Mouse (Mus musculus) G1E (cell line): ENCODE measurements at regions not wholly inside any gene's neighbourhood (a gene's known extent, or its start where the extent isn't known, plus 50 kb on each side); places are given as distances from the start of the nearest gene placed in this dataset.

Experiments
- ATAC-seq: 2 replicates; pipeline ENCODE4 v1.8.0; 2016; ENCODE audit warnings: mild to moderate bottlenecking; ENCODE audit not compliant: insufficient number of reproducible peaks, poor library complexity, low FRiP score, severe bottlenecking; ENCODE audit errors: extremely low read depth
- DNase-seq: peaks from one replicate; pipeline ENCODE4 v3.0.0; 2012; ENCODE audit warnings: low spot score
- H3K27me3 ChIP-seq: 2 replicates; pipeline ENCODE4 v1.6.1; 2012; ENCODE audit warnings: mild to moderate bottlenecking, low read length, inconsistent platforms; ENCODE audit not compliant: insufficient read depth
- H3K36me3 ChIP-seq: replicated peaks from 2 replicates; pipeline ENCODE3; 2012; ENCODE audit warnings: mild to moderate bottlenecking, inconsistent platforms
- H3K4me1 ChIP-seq: 2 replicates; pipeline ENCODE4 v1.6.1; 2012; ENCODE audit warnings: low read depth, low read length, inconsistent platforms, mixed read lengths; ENCODE audit not compliant: insufficient read depth
- H3K4me3 ChIP-seq: 2 replicates; pipeline ENCODE4 v1.5.1; 2012; ENCODE audit warnings: low read depth, mild to moderate bottlenecking, inconsistent platforms, low read length, moderate library complexity, mixed read lengths
- H3K9me3 ChIP-seq: replicated peaks from 2 replicates; pipeline ENCODE4 v1.6.1; 2012; ENCODE audit warnings: inconsistent platforms
- CTCF ChIP-seq: IDR thresholded peaks from 2 replicates; pipeline ENCODE4 v1.5.1; 2012; ENCODE audit warnings: low read depth, low read length, inconsistent platforms, mixed read lengths
- GATA1 ChIP-seq: IDR thresholded peaks from 2 replicates; pipeline ENCODE4 v1.6.1; 2012; ENCODE audit warnings: borderline replicate concordance, low read length, inconsistent platforms, mixed read lengths
- GATA2 ChIP-seq: IDR thresholded peaks from 2 replicates; pipeline ENCODE4 v1.6.1; 2012; ENCODE audit warnings: low read depth, low read length, inconsistent platforms, borderline replicate concordance
- POLR2AphosphoS5 ChIP-seq: IDR thresholded peaks from 2 replicates; pipeline ENCODE4 v1.6.1; 2012; ENCODE audit warnings: low read depth, low read length, inconsistent platforms; ENCODE audit not compliant: insufficient replicate concordance
- TAL1 ChIP-seq: conservative IDR thresholded peaks from 2 replicates; pipeline ENCODE4 v1.6.1; 2012; ENCODE audit warnings: low read depth, low read length, inconsistent platforms, mixed read lengths

DNA sequence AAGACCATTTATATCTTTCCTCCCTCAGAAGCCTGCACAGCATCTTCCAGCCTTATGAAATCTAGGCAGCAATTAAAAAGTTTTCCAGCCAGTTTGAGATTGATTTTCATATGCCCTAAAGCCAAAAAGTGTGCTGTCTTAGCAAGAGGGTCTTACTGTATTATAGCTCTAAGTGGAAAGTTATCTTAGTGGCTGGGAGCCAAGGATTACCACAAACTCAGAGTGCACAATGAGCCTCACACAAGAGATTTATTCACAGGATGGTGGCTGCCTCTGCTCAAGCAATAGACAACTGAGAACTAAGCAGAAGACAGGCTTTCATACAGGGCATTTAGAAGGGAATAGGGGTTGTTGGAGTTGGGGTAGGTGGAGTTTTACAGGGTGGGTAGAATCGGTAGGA, 850.4 kb upstream of the Lcorl start:
- Histone ChIP-seq H3K4me1 (no peaks in the 10 kb centered on the region), H3K27me3 (no peaks in the 10 kb centered on the region), H3K36me3 (no peaks in the 10 kb centered on the region), H3K9me3 (no peaks in the 10 kb centered on the region), H3K4me3 (no peak overlapping the region)
- no peak for DNase-seq
- no peak for ATAC-seq
- TF ChIP-seq TAL1 (no peak), CTCF (no peak), POLR2AphosphoS5 (no peak), GATA2 (no peak), GATA1 (no peak)

DNA sequence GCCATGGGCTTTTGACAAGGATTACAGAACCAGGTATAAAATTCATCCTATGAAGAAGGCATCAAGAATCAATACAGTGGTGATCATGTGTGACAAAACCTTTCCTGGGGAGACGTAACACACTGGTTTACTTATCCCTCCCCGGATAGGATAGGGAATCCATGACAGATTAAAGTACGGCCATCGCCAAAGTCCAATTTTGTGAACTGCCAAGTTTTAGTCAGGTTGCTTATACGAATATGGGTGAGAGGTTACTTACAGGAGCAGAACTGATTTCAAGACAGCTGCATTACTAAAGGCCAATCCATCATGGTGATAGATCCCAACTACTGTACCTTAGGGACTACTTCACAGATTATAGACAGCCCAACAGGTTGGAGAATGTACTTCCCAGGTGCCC, 849.6 kb upstream of the Lcorl start:
- no peak for TF ChIP-seq POLR2AphosphoS5
- no peak for TF ChIP-seq GATA2
- no peak for TF ChIP-seq GATA1
- TF ChIP-seq TAL1, result no peak
- TF ChIP-seq CTCF, result no peak

DNA sequence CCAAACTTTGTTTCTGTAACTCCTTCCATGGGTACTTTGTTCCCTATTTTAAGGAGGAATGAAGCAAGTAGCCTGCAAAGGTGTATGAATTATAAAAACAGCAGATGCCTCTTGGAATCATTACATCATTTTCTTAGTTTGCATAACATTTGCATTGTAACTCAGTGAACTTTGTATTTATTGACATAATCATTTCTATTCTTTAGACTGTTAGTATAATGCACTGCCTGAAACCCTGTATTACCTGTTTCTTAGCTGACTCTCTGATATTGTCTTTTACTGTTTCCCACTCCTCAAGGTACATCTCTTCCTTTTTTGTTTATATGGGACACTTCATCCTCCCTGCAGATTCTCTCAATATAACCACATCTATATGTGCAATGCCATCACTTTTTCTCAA, 820.6 kb upstream of the Lcorl start:
- Histone ChIP-seq H3K36me3 (no peaks in the 10 kb centered on the region), H3K4me1 (no peaks in the 10 kb centered on the region), H3K4me3 (no peak overlapping the region), H3K27me3 (no peaks in the 10 kb centered on the region), H3K9me3 (no peaks in the 10 kb centered on the region)
- ATAC-seq, result no peak
- TF ChIP-seq GATA1 (no peak), GATA2 (no peak), TAL1 (no peak), POLR2AphosphoS5 (no peak), CTCF (no peak)
- no peak for DNase-seq

More for the DNA sequence above, 849.6 kb upstream of the Lcorl start:
- DNase-seq, result no peak
- ATAC-seq, result no peak
- Histone ChIP-seq H3K27me3 (no peaks in the 10 kb centered on the region), H3K4me3 (no peak overlapping the region), H3K4me1 (no peaks in the 10 kb centered on the region), H3K9me3 (no peaks in the 10 kb centered on the region), H3K36me3 (no peaks in the 10 kb centered on the region)

DNA sequence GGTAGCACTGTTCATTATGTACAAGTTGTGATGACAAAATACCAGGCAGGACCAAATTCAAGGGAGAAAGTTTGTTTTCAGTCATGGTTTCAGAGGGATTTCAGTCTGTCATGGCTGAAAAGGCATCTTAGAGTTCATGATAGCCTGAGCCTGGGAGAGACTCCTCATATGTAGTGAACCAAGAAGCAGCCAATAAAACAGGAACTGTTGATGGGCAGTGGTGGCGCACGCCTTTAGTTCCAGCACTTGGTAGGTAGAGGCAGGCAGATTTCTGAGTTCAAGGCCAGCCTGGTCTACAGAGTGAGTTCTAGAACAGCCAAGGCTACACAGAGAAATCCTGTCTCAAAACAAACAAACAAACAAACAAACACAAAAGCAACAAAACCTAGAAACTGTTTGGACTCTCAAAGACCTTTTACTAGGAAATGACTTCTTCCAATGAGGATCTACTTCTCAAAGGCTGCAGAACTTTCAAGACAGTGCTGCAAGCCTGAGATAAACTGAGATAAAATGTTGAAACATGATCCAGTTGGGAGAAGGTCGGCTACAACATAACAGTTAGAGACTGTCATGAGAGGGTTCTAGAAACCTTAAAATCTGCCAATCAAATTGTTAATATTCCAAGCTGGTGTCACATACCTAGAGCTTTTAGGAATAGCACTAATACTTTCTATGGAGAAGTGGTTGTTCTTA, 817.5 kb upstream of the Lcorl start:
- no peaks in the 10 kb centered on the region for H3K9me3 ChIP-seq
- no peaks in the 10 kb centered on the region for H3K36me3 ChIP-seq
- H3K4me3 ChIP-seq, result no peak overlapping the region
- TF ChIP-seq POLR2AphosphoS5 (no peak), CTCF (no peak), GATA1 (no peak), TAL1 (no peak)
- H3K4me1 ChIP-seq, result no peaks in the 10 kb centered on the region
- no peak for DNase-seq
- ATAC-seq, result no peak
- H3K27me3 ChIP-seq, result no peaks in the 10 kb centered on the region

DNA sequence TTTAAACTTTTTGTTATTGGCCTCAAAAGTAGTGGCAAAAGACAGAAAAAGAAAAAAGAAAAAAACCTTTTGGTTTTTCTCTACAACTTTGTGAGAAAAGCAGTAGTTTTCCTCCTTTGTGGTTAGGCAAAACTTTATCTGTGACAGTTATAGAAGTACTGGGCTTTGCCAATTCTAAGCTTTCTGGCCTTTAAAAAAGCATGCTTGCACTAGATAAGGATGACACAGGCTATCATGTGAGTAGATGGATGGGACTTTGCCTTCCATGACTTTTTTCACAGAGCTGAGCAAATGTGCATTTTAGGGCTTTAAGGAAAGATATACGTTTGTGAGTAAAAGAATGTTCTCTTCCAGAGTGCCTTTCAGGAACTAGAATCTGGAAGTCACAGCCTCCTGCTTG, 816.0 kb upstream of the Lcorl start:
- no peak for TF ChIP-seq TAL1
- TF ChIP-seq GATA2, result no peak
- no peak for TF ChIP-seq CTCF
- TF ChIP-seq POLR2AphosphoS5, result no peak
- TF ChIP-seq GATA1, result no peak
- Histone ChIP-seq H3K9me3 (no peaks in the 10 kb centered on the region), H3K36me3 (no peaks in the 10 kb centered on the region), H3K4me1 (no peaks in the 10 kb centered on the region), H3K27me3 (no peaks in the 10 kb centered on the region), H3K4me3 (no peak overlapping the region)
- peak; percentile 77 for ATAC-seq
- no peak for DNase-seq

DNA sequence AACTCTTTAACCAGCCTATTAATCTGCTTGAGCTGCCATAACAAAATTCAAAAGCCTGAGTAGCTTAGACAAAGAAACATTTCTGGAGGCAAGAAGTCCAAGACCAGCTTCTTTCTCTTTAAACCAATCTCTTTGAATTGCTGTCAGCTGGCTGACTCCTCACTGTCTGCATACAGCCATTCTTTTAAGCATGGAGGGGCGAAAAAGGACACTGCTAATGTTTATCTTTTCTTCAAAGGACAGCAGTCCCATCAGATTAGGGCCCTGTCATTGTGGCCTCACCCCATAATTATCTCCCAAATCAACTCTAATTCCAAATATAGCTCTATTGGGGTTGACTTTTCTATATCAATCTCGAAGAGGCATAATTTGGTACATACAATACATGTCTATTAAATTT, 813.1 kb upstream of the Lcorl start:
- H3K4me1 ChIP-seq, result no peaks in the 10 kb centered on the region
- H3K9me3 ChIP-seq, result no peaks in the 10 kb centered on the region
- H3K36me3 ChIP-seq, result no peaks in the 10 kb centered on the region
- ATAC-seq, result no peak
- no peak for TF ChIP-seq POLR2AphosphoS5
- no peak for TF ChIP-seq GATA1
- TF ChIP-seq GATA2, result no peak
- TF ChIP-seq CTCF, result no peak
- no peak for TF ChIP-seq TAL1
- H3K27me3 ChIP-seq, result no peaks in the 10 kb centered on the region
- no peak overlapping the region for H3K4me3 ChIP-seq
- DNase-seq, result no peak

DNA sequence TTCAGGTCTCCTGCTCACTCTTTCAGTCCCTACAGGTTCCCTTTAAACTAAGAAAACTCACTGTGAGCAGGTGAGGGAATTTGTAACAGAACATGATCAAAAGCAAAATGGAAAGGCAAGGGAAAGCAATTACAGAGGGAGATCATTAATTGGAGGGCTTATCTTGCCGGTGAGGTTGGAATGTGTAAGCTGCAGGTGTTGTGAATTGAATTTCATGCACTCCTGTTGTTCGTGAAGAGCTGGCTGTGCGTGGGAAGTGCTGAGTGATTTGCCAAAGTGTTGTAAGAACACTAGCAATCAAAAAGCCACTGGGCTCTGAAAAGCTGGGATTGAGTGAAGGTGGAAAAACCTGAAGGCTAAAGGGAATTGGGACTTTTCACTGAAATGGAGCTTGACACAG, 808.8 kb upstream of the Lcorl start:
- H3K4me3 ChIP-seq, result no peak overlapping the region
- no peaks in the 10 kb centered on the region for H3K27me3 ChIP-seq
- H3K4me1 ChIP-seq, result no peaks in the 10 kb centered on the region
- H3K36me3 ChIP-seq, result no peaks in the 10 kb centered on the region
- DNase-seq (no peak), ATAC-seq (no peak)
- TF ChIP-seq TAL1, result no peak
- TF ChIP-seq GATA1, result no peak
- TF ChIP-seq POLR2AphosphoS5, result no peak
- no peak for TF ChIP-seq GATA2
- no peak for TF ChIP-seq CTCF
- H3K9me3 ChIP-seq, result no peaks in the 10 kb centered on the region
